Mouse (Mus musculus): ENCODE data around the gene Krtap12-1. TPM values are rescaled to one million over a fixed set of nuclear protein-coding genes. Genes with fewer than 3 reads are reported as not detected.
"Not testable (repeated sequence)": the region's sequence is repeated elsewhere in the genome, so short reads cannot be mapped to it uniquely, and the experiment has no call there.

Gene Krtap12-1
- polyA plus RNA-seq, 1 experiment from 2014 or later: not detected

- no peak overlapping the region for H3K27ac ChIP-seq
- TF ChIP-seq CTCF (IDR thresholded peaks at IDR 0.05; ENCODE audit: low read depth): no peak
- H3K9me3 ChIP-seq (replicated peaks; ENCODE audit: low read length): no peaks in the 10 kb centered on the region
- no peaks in the 10 kb centered on the region for H3K4me1 ChIP-seq (replicated peaks; ENCODE audit: insufficient read depth, low read length)
- H3K4me3 ChIP-seq (replicated peaks; ENCODE audit: low read depth, low read length): no peak overlapping the region
- no peaks in the 10 kb centered on the region for H3K36me3 ChIP-seq (ENCODE audit: insufficient read depth, low read length)
- ATAC-seq (replicated peaks; ENCODE audit: low FRiP score, low read depth) (no peak), DNase-seq (ENCODE audit: low spot score) (no peak)
- H3K9ac ChIP-seq (ENCODE audit: low read depth, low read length): no peak overlapping the region
- 83% methylated on average over 4 of the region's 4 CpGs for WGBS
- H3K4me2 ChIP-seq (ENCODE audit: low read length): no peak overlapping the region
- H3K27me3 ChIP-seq (ENCODE audit: insufficient read depth, low read length): no peaks in the 10 kb centered on the region
These were observed 18.5 kb downstream of the Krtap12-1 start for GRCm38 (mm10) chr10:77738929-77739328.

DNA sequence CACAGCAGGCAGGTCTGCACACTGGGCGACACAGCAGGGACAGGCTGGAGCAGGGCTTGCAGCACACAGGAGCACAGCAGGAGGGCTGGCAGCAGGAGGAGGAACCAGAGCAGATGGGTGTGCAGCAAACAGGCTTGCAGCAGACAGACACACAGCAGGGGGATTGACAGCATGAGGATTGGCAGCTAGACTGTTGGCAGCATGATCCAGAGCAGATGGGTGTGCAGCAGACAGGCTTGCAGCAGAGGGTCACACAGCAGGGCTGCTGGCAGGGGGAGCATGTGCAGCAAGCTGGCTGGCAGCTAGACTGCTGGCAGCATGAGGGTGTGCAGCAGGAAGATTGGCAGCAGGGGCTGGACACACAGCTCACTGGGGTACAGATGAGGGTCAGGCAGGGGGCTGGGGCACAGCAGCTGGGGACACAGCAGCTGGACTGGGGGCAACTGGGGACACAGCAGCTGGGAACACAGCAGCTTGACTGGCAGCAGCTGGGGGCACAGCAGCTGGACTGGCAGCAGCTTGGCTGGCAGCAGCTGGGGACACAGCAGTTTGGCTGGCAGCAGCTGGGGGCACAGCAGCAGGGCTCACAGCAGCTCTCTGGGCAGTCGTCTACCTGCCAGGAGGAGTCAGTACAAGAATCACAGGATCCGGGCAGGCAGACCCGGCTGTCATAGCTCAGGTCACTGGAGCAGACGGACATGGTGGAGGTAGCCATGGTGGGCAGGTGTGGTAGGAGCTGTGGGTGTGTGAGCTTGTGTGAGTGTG is 21.7 kb downstream of the Krtap12-1 start, which contains the start of gene Gm18596:
TSS of gene Gm18596 (minus strand) at position 715 of the 765 bp plus-strand sequence.
- H3K4me2 ChIP-seq (ENCODE audit: low read length); H3K27ac ChIP-seq: not testable (repeated sequence)

DNA sequence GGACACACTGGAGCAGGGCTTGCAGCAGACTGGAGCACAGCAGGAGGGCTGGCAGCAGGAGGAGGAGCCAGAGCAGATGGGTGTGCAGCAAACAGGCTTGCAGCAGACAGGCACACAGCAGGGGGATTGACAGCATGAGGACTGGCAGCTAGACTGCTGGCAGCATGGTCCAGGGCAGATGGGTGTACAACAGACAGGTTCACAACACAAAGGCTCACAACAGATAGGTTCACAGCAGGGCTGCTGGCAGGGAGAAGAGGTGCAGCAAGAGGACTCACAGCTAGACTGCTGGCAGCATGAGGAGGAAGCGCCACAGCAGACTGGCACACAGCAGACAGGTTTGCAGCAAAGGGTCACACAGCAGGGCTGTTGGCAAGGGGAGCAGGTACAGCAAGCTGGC is 30.3 kb downstream of the Krtap12-1 start:
- not testable (repeated sequence) for H3K27ac ChIP-seq; H3K4me1 ChIP-seq (replicated peaks; ENCODE audit: insufficient read depth, low read length); DNase-seq (ENCODE audit: low spot score); H3K4me3 ChIP-seq (replicated peaks; ENCODE audit: low read depth, low read length); ATAC-seq (replicated peaks; ENCODE audit: low FRiP score, low read depth); H3K27me3 ChIP-seq (ENCODE audit: insufficient read depth, low read length); H3K9ac ChIP-seq (ENCODE audit: low read depth, low read length); H3K9me3 ChIP-seq (replicated peaks; ENCODE audit: low read length); H3K4me2 ChIP-seq (ENCODE audit: low read length); H3K36me3 ChIP-seq (ENCODE audit: insufficient read depth, low read length)
- 83% methylated on average over 1 of the region's 1 CpGs for WGBS

More for the DNA sequence above, 21.7 kb downstream of the Krtap12-1 start, which contains the start of gene Gm18596:
- H3K9me3 ChIP-seq (replicated peaks; ENCODE audit: low read length); H3K4me3 ChIP-seq (replicated peaks; ENCODE audit: low read depth, low read length); ATAC-seq (replicated peaks; ENCODE audit: low FRiP score, low read depth); H3K27me3 ChIP-seq (ENCODE audit: insufficient read depth, low read length); H3K9ac ChIP-seq (ENCODE audit: low read depth, low read length); H3K36me3 ChIP-seq (ENCODE audit: insufficient read depth, low read length); DNase-seq (ENCODE audit: low spot score); H3K4me1 ChIP-seq (replicated peaks; ENCODE audit: insufficient read depth, low read length): not testable (repeated sequence)
- 55% methylated on average over 4 of the region's 5 CpGs for WGBS

DNA sequence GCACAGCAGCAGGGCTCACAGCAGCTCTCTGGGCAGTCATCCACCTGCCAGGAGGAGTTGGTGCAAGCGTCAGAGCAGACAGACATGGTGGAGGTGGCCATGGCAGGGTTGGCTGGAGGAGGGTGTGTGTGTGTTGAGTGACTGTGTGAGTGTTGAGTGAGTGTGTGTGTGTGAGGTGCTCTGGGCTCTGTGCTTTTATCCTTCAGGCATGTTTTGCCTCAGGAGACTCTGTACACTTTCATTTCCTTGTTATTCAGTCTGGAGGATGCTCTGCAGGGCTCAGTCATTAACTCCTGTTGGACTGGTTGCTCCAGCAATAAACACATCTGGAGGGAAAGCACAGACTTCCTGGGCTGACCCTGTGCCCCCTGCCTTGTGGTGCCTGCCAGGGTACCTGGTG is 30.9 kb downstream of the Krtap12-1 start, which contains the start of gene Gm9736:
TSS of gene Gm9736 (minus strand) at position 101 of the 400 bp plus-strand sequence.
- H3K4me1 ChIP-seq (replicated peaks; ENCODE audit: insufficient read depth, low read length); H3K36me3 ChIP-seq (ENCODE audit: insufficient read depth, low read length); H3K4me3 ChIP-seq (replicated peaks; ENCODE audit: low read depth, low read length); H3K27ac ChIP-seq; ATAC-seq (replicated peaks; ENCODE audit: low FRiP score, low read depth); H3K4me2 ChIP-seq (ENCODE audit: low read length); H3K27me3 ChIP-seq (ENCODE audit: insufficient read depth, low read length); DNase-seq (ENCODE audit: low spot score); H3K9ac ChIP-seq (ENCODE audit: low read depth, low read length); H3K9me3 ChIP-seq (replicated peaks; ENCODE audit: low read length): not testable (repeated sequence)
- WGBS: 58% methylated on average over 1 of the region's 1 CpGs

DNA sequence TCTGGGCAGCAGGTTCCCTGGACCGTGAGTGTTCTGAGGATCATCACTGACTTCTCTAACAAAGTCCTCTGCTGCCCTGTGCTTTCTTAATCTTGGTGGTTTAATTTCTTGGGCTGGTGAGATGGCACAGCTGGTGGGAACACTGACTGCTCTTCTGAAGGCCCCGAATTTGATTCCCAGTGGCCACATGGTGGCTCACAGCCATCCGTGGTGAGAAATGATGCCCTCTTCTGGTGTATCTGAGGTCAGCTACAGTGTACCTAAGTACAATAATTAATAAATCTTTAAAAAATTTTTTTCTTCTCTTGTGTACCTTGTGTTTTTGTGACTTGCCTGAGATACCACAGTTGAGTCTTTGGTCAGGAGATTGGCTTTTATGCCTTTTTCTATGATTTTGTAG is 31.9 kb downstream of the Krtap12-1 start:
- not testable (repeated sequence) for H3K9ac ChIP-seq (ENCODE audit: low read depth, low read length); H3K4me1 ChIP-seq (replicated peaks; ENCODE audit: insufficient read depth, low read length); H3K27me3 ChIP-seq (ENCODE audit: insufficient read depth, low read length); H3K36me3 ChIP-seq (ENCODE audit: insufficient read depth, low read length); H3K27ac ChIP-seq; DNase-seq (ENCODE audit: low spot score); H3K4me3 ChIP-seq (replicated peaks; ENCODE audit: low read depth, low read length); H3K4me2 ChIP-seq (ENCODE audit: low read length); H3K9me3 ChIP-seq (replicated peaks; ENCODE audit: low read length); ATAC-seq (replicated peaks; ENCODE audit: low FRiP score, low read depth)
- 66% methylated on average over 3 of the region's 3 CpGs for WGBS
- peak; percentile 9; the same call in 1 of the 2 replicates for TF ChIP-seq CTCF (IDR thresholded peaks at IDR 0.05; ENCODE audit: low read depth)

DNA sequence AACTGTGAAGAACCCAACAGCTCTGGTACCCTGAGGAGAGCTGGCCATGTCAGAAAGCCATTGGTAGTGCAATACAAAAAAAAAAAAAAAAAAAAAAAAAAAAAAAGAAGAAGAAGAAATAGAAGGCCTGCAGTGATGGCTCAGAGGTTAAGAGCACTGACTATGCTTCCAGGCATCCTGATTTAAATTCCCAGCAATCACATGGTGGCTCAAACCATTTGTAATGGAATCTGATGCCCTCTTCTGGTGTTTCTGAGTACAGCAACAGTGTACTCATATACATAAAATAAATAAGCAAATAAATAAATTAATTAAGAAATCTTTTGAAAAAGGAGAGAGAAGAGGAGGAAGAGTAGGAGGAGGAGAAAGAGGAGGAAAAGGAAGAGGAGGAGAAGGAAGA is 33.0 kb downstream of the Krtap12-1 start:
- no peak for DNase-seq (ENCODE audit: low spot score)
- Histone ChIP-seq H3K4me2 (ENCODE audit: low read length) (no peak overlapping the region), H3K4me1 (replicated peaks; ENCODE audit: insufficient read depth, low read length) (no peaks in the 10 kb centered on the region), H3K27ac (no peak overlapping the region), H3K9ac (ENCODE audit: low read depth, low read length) (no peak overlapping the region), H3K27me3 (ENCODE audit: insufficient read depth, low read length) (no peaks in the 10 kb centered on the region), H3K9me3 (replicated peaks; ENCODE audit: low read length) (no peaks in the 10 kb centered on the region), H3K4me3 (replicated peaks; ENCODE audit: low read depth, low read length) (no peak overlapping the region), H3K36me3 (ENCODE audit: insufficient read depth, low read length) (no peaks in the 10 kb centered on the region)
- 0 out of 2 replicates have a peak, but pooled peaks have one; percentile 9 for TF ChIP-seq CTCF (IDR thresholded peaks at IDR 0.05; ENCODE audit: low read depth)
- ATAC-seq (replicated peaks; ENCODE audit: low FRiP score, low read depth): no peak

DNA sequence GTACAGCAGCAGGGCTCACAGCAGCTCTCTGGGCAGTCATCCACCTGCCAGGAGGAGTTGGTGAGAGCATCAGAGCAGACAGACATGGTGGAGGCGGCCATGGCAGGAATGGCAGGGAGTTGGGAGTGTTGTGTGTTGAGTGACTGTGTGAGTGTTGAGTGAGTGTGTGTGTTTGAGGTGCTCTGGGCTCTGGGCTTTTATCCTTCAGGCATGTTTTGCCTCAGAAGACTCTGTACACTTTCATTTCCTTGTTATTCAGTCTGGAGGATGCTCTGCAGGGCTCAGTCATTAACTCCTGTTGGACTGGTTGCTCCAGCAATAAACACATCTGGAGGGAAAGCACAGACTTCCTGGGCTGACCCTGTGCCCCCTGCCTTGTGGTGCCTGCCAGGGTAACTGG is 39.2 kb downstream of the Krtap12-1 start, which contains the start of gene Gm3233:
TSS of gene Gm3233 (minus strand) at position 101 of the 400 bp plus-strand sequence.
- DNase-seq (ENCODE audit: low spot score); H3K4me2 ChIP-seq (ENCODE audit: low read length); H3K9ac ChIP-seq (ENCODE audit: low read depth, low read length); H3K27me3 ChIP-seq (ENCODE audit: insufficient read depth, low read length); H3K9me3 ChIP-seq (replicated peaks; ENCODE audit: low read length); H3K27ac ChIP-seq; ATAC-seq (replicated peaks; ENCODE audit: low FRiP score, low read depth); H3K4me1 ChIP-seq (replicated peaks; ENCODE audit: insufficient read depth, low read length); H3K36me3 ChIP-seq (ENCODE audit: insufficient read depth, low read length); H3K4me3 ChIP-seq (replicated peaks; ENCODE audit: low read depth, low read length): not testable (repeated sequence)
- no CpG with 5 or more reads among the region's 1 CpGs for WGBS
